Mouse (Mus musculus) liver, embryonic 11.5 days (tissue): ENCODE measurements around the gene BC035947. TPM values are rescaled to one million over a fixed set of nuclear protein-coding genes. Genes with fewer than 3 reads are reported as not detected.
"Not testable (repeated sequence)": the region's sequence is repeated elsewhere in the genome, so short reads cannot be mapped to it uniquely, and the experiment has no call there.

ENCODE experiments used
- ATAC-seq: fragments of 200-750 bp; cut with Nextera tagmentation; replicated peaks from 2 replicates; pipeline ENCODE4 v1.8.0; 2017; ENCODE audit warnings: moderate number of reproducible peaks, mild to moderate bottlenecking, moderate TSS enrichment, moderate library complexity; ENCODE audit not compliant: low FRiP score
- DNase-seq: peaks from one replicate; pipeline ENCODE4 v3.0.0-alpha.2; 2017; ENCODE audit warnings: low spot score
- H3K27ac ChIP-seq: fragments of 300-500 bp; sonication (generic); 2 replicates; pipeline ENCODE4 v1.5.1; 2014; ENCODE audit warnings: mild to moderate bottlenecking, low read depth, low read length, control low read depth
- H3K27me3 ChIP-seq: fragments of 300-500 bp; sonication (generic); replicated peaks from 2 replicates; pipeline ENCODE4 v1.6.1; 2014; ENCODE audit warnings: low read length, mixed read lengths; ENCODE audit not compliant: control insufficient read depth, insufficient read depth
- H3K36me3 ChIP-seq: fragments of 300-500 bp; sonication (generic); 2 replicates; pipeline ENCODE4 v1.6.1; 2014; ENCODE audit warnings: mild to moderate bottlenecking, low read length, moderate library complexity, mixed read lengths; ENCODE audit not compliant: control insufficient read depth, insufficient read depth
- H3K4me1 ChIP-seq: fragments of 300-500 bp; sonication (generic); replicated peaks from 2 replicates; pipeline ENCODE4 v1.6.1; 2014; ENCODE audit warnings: low read length, mixed read lengths; ENCODE audit not compliant: control insufficient read depth, insufficient read depth
- H3K4me2 ChIP-seq: fragments of 300-500 bp; sonication (generic); 2 replicates; pipeline ENCODE4 v1.6.1; 2014; ENCODE audit warnings: mild to moderate bottlenecking, control low read depth, moderate library complexity
- H3K4me3 ChIP-seq: fragments of 300-500 bp; sonication (generic); 2 replicates; pipeline ENCODE4 v1.5.1; 2014; ENCODE audit warnings: low read depth, low read length, control low read depth
- H3K9ac ChIP-seq: fragments of 300-500 bp; sonication (generic); 2 replicates; pipeline ENCODE4 v1.6.1; 2014; ENCODE audit warnings: low read depth, low read length, control low read depth
- H3K9me3 ChIP-seq: fragments of 300-500 bp; sonication (generic); 2 replicates; pipeline ENCODE4 v1.6.1; 2016; ENCODE audit warnings: low read length, inconsistent platforms, mixed read lengths; ENCODE audit not compliant: control insufficient read depth
- WGBS: fragments of 180-500 bp; shearing (Covaris S2); extraction: QIAGEN DNeasy Blood & Tissue Kit; methylation state at CpG from one replicate; pipeline ENCODE4 v1.1.7; 2014; 5-methylcytosine and 5-hydroxymethylcytosine counted together
- polyA plus RNA-seq: library from polyadenylated mRNA; unstranded; fragments of >200 nt; fragmentation: Nextera tagmentation; extraction: Ambion mirVana; gene quantifications from 2 replicates; pipeline ENCODE4 v1.2.1, GENCODE M21; 2014

BC035947 gene
- polyA plus RNA-seq, 1 experiment from 2014 or later = not detected

DNA sequence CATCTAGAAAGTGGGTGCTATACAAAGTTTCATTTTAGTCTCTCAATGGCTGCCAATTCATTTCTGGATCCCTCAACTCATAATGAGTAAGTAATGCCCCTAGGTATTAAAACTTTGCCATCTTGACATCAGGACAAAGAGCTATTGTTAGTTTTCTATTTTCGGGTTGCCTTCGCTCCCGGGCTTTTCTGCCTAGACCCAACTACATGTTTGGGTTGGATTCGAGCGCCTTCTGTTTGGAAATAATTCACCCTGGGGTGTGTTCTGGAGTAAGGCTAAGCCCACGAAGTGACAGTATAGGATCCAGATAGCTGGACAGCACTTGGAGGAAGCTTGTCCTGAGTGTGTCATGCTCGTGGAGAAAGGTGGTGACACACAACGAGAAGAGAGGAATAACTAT lies 798 bp upstream of the BC035947 start:
- DNase-seq (no peak), ATAC-seq (no peak)
- Histone ChIP-seq H3K27ac (no peak overlapping the region), H3K4me3 (no peak overlapping the region), H3K27me3 (peaks cover 18% of the 10 kb centered on the region), H3K9me3 (no peaks in the 10 kb centered on the region), H3K4me1 (no peaks in the 10 kb centered on the region), H3K4me2 (no peak overlapping the region), H3K9ac (no peak overlapping the region), H3K36me3 (no peaks in the 10 kb centered on the region)
- WGBS = 73% methylated on average over 8 of the region's 8 CpGs

- no peak within 1 kb of the TSS for H3K9ac ChIP-seq
- WGBS = 61% methylated on average over 5 of the region's 5 CpGs
Measured at GRCm38 (mm10) chr1:78510862-78511261, 1.1 kb downstream of the BC035947 start, which contains the start of gene Mogat1. Mogat1 (plus strand) TSS chr1:78510991.

DNA sequence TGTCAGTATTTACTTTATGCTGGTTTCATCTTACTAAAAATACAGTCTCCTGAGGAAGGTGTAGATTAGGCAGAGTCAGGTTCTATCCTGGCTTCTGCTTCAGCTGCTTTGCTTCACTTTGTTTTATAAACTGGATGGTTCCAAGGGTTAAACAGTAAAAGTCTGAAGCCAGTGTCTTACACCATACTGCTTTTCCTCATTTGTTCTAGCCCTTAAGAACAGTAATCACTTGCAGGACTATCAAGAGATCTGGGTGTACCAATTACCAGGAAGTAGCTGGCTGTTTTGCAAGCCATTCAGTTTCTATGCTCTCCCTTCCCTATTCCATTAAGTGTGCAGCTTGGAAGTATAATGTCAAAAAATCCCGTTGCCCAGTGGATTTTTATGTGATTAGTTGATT lies 4.8 kb downstream of the BC035947 start:
- ATAC-seq = no peak
- WGBS = 37% methylated on average over 1 of the region's 1 CpGs
- Histone ChIP-seq H3K4me3 (no peak overlapping the region), H3K27me3 (peaks cover 13% of the 10 kb centered on the region), H3K9ac (no peak overlapping the region), H3K4me1 (no peaks in the 10 kb centered on the region), H3K4me2 (no peak overlapping the region), H3K9me3 (no peaks in the 10 kb centered on the region), H3K27ac (no peak overlapping the region), H3K36me3 (no peaks in the 10 kb centered on the region)
- DNase-seq = no peak

More at GRCm38 (mm10) chr1:78510862-78511261, 1.1 kb downstream of the BC035947 start, which contains the start of gene Mogat1:
- H3K9me3 ChIP-seq = no peaks in the 10 kb centered on the region
- H3K36me3 ChIP-seq = no peaks in the 10 kb centered on the region
- DNase-seq (no peak), ATAC-seq (no peak)
- H3K27ac ChIP-seq = no peak within 1 kb of the TSS
- no peaks in the 10 kb centered on the region for H3K4me1 ChIP-seq
- H3K4me3 ChIP-seq = peak within 1 kb of the TSS; percentile 23; the same call in 1 of the 2 replicates
- H3K4me2 ChIP-seq = peak within 1 kb of the TSS; percentile 52
- H3K27me3 ChIP-seq = peaks cover 18% of the 10 kb centered on the region

- Histone ChIP-seq H3K36me3 (no peaks in the 10 kb centered on the region), H3K27ac (no peak overlapping the region), H3K4me2 (no peak overlapping the region), H3K4me1 (no peaks in the 10 kb centered on the region), H3K9me3 (no peaks in the 10 kb centered on the region), H3K27me3 (no peaks in the 10 kb centered on the region), H3K9ac (no peak overlapping the region), H3K4me3 (no peak overlapping the region)
- no peak for DNase-seq
- WGBS = 84% methylated on average over 6 of the region's 6 CpGs
- no peak for ATAC-seq
Measured at GRCm38 (mm10) chr1:78502527-78502926, 9.4 kb downstream of the BC035947 start.

- H3K27ac ChIP-seq, H3K4me1 ChIP-seq, H3K9me3 ChIP-seq, ATAC-seq, DNase-seq, H3K36me3 ChIP-seq, H3K27me3 ChIP-seq, H3K4me2 ChIP-seq, H3K4me3 ChIP-seq, H3K9ac ChIP-seq: not testable (repeated sequence)
- 83% methylated on average over 12 of the region's 12 CpGs for WGBS
Measured at GRCm38 (mm10) chr1:78501856-78502255, 10.1 kb downstream of the BC035947 start.

GRCm38 (mm10) chr1:78501036-78501435 lies 10.9 kb downstream of the BC035947 start:
- H3K9me3 ChIP-seq = no peaks in the 10 kb centered on the region
- DNase-seq = no peak
- no peaks in the 10 kb centered on the region for H3K27me3 ChIP-seq
- no peak for ATAC-seq
- H3K9ac ChIP-seq = no peak overlapping the region
- H3K36me3 ChIP-seq = no peaks in the 10 kb centered on the region
- no peak overlapping the region for H3K27ac ChIP-seq
- H3K4me2 ChIP-seq = no peak overlapping the region
- no peaks in the 10 kb centered on the region for H3K4me1 ChIP-seq
- WGBS = 87% methylated on average over 16 of the region's 16 CpGs
- no peak overlapping the region for H3K4me3 ChIP-seq

DNA sequence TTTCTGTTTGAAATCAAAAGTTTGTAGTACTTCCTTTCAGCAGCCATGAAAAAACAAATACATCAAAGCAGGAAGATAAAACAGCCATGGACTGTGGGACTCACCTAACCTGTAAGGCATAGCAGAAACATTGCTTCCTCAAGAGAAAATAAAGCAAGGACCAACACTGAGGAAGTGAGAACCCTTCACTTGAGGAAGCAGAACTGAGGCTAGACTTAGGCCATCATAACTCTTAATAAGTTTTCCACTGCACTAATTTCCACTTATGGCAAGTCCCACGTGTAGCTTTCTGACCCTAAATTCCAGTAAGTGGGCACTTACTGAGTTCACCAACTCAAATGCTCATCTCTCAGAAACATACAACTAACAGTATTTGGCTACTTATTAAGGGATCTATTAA lies 21.8 kb downstream of the BC035947 start:
- no peak overlapping the region; the same call in 1 of the 2 replicates for H3K4me2 ChIP-seq
- no peak for ATAC-seq
- 0 out of 2 replicates have a peak overlapping the region, but pooled peaks have one; percentile 90 for H3K4me3 ChIP-seq
- DNase-seq = no peak
- H3K4me1 ChIP-seq = peaks cover 11% of the 10 kb centered on the region
- no peaks in the 10 kb centered on the region for H3K9me3 ChIP-seq
- peak overlapping the region; percentile 88; the same call in 1 of the 2 replicates for H3K9ac ChIP-seq
- no peaks in the 10 kb centered on the region for H3K36me3 ChIP-seq
- no peaks in the 10 kb centered on the region for H3K27me3 ChIP-seq
- WGBS = 78% methylated on average over 1 of the region's 1 CpGs
- H3K27ac ChIP-seq = no peak overlapping the region

DNA sequence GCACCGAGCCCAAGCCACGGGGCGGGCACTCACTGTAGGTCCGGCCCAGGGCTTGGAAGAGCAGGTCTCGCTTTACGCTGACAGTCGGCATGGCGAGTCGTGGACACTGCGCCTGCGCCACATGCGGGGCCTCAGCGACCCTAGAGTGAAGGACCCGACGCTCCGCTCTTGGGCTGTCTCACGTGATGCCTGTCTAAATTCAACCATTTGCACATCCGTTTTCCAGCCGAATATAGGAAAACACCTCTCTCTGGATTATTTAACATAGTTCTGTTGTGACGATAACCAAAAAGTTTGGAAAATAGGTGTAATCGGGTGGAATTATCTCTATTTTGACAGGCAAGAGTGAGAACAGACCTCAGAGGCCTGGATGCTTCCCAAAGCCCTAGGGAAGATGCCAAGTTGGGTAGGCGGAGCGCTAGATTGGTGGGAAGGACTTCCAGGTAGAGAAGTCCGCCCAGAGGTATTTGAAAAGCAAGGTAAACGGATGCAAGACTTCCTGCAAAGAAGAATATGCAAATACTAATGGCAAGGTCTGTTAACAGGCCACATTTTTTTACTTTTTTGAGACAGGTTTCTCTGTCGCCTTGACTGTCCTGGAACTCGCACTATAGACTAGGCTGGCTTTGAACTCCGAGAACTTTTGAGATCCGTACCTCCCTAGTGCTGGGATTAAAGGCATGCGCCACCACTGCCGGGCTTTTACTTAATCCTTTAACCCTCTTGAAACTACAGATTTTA lies 23.0 kb downstream of the BC035947 start, which contains the start of gene Farsb:
Farsb (minus strand) TSS at position 146 of the 741 bp plus-strand sequence.
- DNase-seq = peak; percentile 84
- Histone ChIP-seq H3K9me3 (no peaks in the 10 kb centered on the region), H3K4me3 (peak within 1 kb of the TSS; percentile 90), H3K4me1 (peaks cover 11% of the 10 kb centered on the region), H3K27me3 (no peaks in the 10 kb centered on the region), H3K36me3 (no peaks in the 10 kb centered on the region), H3K4me2 (peak within 1 kb of the TSS; percentile 73), H3K27ac (peak within 1 kb of the TSS; percentile 49), H3K9ac (peak within 1 kb of the TSS; percentile 88)
- peak; percentile 96 for ATAC-seq
- under 1% methylated on average over 31 of the region's 31 CpGs for WGBS

DNA sequence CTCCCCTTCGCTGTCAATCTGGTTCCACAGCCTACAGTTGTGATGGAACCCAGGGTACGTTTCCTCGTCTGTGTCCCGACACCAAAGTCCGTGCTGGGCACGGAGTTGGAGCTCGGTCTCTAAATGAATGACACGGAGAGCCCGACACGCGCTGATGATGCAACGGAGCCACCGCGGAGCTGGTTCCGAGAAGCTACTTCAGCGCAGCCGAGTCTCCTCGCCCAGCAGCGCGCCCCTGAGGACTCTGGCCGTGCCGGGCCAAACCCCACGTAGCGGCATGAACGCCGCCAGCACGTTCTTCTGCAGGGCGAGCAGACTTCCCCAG lies 23.6 kb downstream of the BC035947 start:
- Histone ChIP-seq H3K36me3 (no peaks in the 10 kb centered on the region), H3K4me3 (peak overlapping the region; percentile 90), H3K27me3 (no peaks in the 10 kb centered on the region), H3K27ac (peak overlapping the region; percentile 49), H3K9me3 (no peaks in the 10 kb centered on the region), H3K4me1 (peaks cover 15% of the 10 kb centered on the region), H3K4me2 (peak overlapping the region; percentile 73), H3K9ac (peak overlapping the region; percentile 88)
- ATAC-seq (no peak; the same call in 1 of the 2 replicates), DNase-seq (no peak)
- under 1% methylated on average over 28 of the region's 28 CpGs for WGBS
